Mouse (Mus musculus): ENCODE data around the gene Xpr1.

The Xpr1 gene

DNA sequence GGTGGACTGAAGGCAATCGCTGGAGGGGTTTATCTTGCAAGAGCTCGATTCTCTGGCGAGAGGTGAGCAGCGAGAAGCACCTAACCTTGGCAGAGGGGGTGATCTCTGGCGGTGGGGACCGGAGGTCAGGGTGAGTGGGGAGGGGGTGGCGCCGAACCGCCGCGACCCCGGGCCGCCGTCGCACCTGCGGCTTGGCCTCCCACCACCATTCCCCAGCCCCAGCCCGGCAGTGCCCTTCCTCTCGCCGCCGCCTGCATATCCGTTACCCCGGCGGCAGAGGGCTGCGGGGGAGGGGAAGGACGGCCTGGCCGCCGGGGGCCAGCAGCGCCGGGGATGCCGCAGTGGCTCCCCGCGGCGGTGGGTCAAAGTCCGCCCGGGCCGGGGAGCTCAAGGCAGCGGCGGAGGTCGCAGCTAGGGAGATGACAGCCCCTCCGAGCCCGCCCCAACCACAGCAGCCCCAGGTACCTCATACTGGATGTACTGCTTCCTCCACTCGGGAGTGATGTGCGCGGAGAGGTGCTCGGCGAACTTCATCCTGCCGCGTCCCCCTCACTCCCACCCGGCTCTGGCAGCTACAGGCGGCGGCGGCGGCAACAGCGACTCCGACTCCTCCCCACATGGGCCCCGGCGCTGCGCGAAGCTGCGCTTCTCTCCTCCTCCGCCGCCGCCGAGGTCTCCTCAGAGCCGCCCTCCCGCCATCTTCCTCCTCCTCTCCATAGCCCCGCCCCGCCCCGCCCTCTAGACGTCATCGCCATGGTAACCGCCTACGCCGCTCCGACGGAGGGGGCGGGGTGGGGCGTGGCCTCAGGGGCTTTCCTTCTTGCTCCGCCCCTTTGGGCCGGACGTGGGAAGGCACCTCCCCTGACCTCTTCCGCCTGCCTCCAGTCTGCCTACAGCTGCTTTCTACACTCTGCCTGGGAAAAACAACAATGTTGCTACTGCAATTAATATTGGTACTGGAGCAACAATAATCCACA, at the start of gene Xpr1:
Gene Xpr1 (minus strand): TSS at position 715 of the 977 bp plus-strand sequence.
- DNase-seq, result peak; percentile 97 to 98

- no peak for DNase-seq
These were observed 46.2 kb upstream of the Xpr1 start for GRCm38 (mm10) chr1:155463442-155463841.

- no peak for DNase-seq
These were observed 45.4 kb upstream of the Xpr1 start for GRCm38 (mm10) chr1:155462582-155462981.

DNA sequence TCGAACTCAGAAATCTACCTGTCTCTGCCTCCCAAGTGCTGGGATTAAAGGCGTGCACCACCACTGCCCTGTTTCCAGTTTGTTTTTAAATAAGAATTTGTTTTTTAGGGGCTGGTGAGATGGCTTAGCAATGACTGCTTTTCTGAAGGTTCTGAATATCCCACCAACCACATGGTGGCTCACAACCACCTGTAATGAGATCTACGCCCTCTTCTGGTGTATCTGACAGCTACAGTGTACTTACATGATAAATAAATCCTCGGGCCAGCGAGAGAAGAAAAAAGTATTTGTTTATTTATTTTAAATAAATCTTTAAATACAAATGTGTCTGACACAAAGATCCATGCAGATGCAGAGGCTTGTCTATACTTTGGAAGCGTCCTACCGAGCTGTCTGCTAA, 40.3 kb upstream of the Xpr1 start:
- DNase-seq, result no peak

DNA sequence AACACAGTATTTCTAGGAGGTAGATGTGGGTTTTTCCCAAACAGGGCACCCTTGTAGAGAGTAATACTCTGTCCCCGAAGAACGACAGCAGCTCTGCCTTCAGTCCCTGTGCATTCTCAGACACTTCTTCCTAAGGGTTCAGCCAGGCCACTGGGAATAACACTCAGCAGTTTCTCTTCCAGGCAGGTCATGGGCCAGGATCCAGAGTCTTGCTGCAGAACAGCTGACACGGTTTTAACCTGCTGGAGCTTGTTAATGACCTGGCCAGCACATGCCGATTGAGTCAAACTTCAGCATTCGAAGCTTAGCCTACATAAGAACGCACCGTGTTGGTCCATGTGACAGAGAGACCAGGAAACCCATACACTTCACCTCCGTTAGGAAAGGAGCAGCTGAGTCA, 36.0 kb upstream of the Xpr1 start:
- peak; percentile 21 to 47 for DNase-seq

GRCm38 (mm10) chr1:155448932-155449331, 31.7 kb upstream of the Xpr1 start:
- DNase-seq, result no peak

DNA sequence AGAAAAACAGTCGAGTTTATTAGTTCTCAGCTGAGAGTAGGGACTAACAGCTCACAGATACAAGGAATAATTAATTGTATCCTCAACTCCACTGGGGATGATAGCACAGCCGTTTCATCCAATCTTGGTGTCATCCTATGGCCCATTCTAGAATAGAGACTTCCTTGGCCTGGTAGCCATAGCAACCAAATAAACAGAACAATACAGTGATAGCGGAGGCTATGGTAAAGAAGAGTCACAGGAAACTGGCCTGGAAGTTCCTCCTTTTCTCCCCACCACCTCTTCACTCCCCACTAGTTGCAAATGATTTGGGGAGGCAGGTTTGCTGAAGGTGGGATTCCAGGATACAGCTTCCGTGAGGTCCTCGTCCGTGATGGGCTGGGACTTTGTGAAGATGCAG, 30.1 kb upstream of the Xpr1 start:
- DNase-seq, result no peak

GRCm38 (mm10) chr1:155443115-155443514, 25.9 kb upstream of the Xpr1 start:
- DNase-seq, result no peak

DNA sequence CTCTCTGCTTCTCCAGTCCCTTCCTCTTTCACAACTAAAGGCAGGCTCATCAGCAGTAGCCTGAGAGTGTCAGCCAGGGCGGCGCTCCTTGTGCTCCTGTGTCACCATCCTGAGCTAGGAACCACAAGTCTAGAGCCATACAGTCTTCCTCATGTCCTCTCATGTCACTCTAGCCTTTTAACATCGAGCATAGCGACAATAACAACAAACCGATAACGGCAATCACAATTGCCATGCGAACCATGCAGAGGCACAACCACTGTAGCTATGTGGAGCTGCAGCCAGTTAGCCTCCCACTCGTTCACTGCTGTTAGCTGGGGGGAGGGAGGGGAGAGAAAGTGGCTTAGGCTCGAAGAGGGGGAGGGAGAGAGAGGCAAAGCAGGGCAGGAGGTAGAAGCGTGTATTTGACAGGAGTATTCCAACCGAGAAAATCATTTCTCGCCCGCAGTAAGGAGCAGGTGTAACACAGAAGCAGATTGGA, 25.3 kb upstream of the Xpr1 start:
- DNase-seq, result no peak

- no peak for DNase-seq
These were observed 22.3 kb upstream of the Xpr1 start for GRCm38 (mm10) chr1:155439551-155439950.

DNA sequence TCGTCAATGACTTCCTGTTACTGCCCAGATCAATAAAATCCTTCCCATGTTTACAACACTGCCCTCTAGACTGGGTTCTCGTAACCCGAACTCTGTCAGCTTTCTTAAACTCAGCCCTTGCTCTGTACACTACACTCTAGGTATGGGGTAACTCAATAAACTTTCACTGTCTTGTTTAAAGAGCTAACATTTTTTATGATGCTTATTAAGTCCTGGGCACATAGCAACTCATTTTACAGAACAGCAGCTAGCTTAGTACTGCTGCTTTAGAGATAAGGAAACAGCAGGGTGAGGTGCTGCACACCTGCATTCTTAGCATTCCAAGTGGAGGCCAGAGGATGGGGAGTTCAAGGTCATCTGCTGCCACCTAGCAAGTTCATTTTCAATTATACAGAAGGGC, 21.3 kb upstream of the Xpr1 start:
- DNase-seq, result no peak

DNA sequence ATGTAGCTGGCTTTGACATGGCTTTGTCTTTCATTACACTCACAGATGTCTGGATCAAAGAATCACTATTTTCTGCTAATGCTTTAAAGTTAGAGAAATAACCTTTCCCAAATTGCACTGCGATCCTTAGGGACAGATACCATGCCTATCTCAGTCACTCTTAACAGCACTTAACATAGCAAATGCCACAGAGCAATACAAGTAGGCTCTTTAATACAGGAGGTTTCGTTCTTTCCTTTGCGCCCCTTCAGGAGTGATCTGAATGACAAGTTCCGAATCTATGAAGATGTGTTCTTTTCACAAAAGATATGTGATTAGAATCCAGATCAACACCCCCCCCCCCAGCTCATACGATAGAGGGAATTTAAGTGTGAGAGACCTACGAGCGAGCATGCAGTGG, 12.1 kb upstream of the Xpr1 start:
- no peak for DNase-seq

DNA sequence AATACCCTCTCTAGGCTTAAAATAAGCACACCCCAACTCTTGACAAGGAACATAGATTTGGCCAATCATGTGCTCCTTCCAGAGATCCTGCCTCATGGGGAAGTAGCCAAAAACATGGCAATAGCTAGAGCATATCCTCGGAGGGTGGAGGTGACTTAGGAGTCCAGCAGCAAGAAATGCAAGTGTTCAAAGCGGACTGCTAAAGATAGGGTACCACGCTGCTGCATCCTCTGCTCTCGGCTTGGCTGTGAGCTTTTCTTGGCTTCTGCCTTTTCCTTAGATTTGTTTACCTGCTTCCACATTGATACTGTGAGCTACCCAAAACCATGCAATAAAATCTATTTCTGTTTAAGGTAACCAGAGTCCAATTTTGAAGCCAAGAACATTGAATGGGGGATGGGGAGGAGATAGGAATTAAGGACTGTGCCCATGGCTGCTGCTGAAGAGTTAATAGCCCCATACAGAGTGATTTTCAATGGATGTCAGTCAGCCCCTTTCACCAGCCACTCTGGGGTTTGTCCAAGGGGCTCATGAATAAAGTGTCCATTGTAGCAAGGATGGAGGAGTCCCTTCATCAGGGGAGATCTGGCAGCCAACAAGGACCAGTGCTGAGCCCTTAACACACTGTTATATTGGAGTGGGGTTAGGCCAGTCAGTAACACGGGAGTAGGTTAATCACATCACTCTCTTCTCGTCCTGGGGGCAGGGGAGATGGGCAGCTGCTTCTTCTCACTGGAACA, 10.1 kb upstream of the Xpr1 start:
- DNase-seq, result no peak

DNA sequence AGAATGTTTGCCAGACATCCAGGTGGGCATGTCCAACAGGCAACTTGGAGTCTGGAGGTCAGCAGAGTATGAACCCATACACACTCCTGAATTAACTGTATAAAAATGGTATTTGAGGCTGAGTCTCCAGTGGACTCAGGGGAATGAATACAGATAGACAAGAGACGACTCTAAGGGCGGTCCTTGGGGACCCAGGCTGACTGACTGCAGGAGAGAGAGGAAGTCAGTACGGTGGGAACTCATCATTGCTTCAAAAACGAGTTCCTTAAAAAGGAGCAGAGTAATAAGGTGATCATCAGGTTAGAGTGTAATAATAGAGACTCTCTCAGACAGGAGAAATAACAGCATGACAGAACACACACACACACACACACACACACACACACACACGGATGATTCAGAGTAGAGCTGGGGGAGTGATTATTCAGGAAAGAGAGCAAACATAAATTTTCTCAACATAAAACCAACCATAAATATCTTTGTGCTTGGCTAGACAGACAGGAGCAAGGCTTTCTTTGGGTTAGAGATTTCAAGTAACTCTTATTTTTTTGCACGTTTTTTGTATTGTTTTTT, 8.6 kb upstream of the Xpr1 start:
- DNase-seq, result peak in 1 of 2 experiments; percentile 14

- DNase-seq, result no peak
These were observed 8.1 kb upstream of the Xpr1 start for GRCm38 (mm10) chr1:155425285-155425684.

DNA sequence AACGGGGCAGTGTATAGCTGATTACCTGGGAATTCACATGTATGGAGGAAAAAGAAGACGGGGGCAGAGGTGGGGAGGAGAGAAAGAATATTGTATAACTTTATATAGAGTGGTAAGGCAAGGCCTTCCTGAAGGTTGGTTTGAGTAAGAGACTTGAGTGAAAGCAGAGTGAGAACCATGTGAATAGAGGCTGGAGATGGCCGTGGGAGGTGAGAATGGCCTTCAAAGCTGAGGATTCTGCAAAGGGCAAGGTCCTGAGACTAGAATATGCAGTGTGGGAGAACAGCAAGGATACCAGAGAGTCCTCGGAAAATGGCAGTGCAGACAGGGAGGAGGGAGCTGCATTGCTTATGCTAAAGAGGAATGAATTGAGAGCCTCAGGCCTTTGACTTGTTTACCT, 6.6 kb upstream of the Xpr1 start:
- DNase-seq, result no peak

GRCm38 (mm10) chr1:155422022-155422421, 4.8 kb upstream of the Xpr1 start:
- DNase-seq, result peak; percentile 19 to 53

DNA sequence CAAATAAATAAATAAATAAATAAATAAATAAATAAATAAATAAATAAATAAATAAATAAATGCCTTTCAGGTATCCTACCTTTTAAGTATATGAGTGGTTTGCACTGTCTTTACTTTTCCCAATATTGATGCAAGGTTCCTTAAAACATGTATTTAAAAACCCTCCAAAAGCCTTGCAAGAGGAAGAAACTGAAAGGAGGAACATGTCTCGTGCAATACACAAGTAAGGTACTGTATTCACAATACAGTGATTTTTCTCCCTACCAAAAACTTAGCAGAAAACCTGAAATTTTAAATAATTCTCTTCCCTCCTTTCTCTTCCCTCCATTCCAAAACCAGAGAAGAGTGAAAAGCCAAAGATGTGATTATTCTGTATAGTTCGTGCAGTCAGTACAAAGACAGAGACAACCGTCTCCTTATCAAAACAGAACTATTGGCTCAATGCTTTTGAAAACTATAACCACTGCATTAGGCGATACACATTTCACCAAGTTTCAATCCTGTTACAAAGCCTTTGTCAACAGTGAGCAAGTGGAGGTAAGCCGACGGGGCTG, 991 bp downstream of the Xpr1 start:
- DNase-seq, result no peak

DNA sequence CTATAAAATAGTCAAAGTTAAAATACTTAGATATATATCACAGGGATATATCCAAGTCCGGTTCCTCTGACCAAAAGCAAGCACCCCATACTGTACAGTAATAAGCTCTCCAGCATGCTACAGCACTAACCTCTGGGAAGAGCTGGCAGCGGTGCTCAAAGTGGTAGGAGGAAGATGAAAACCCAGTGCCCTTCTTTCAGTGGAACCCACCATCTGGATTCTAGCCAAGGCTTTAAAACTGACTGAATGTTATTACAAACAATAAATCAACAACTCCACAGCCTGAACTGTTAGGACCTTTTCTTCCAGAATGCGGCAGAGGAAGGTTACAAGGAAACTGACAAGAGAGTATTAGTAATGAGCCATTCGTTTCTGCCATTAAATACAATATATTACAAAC, 1.8 kb downstream of the Xpr1 start:
- no peak for DNase-seq

GRCm38 (mm10) chr1:155412705-155413104, 4.5 kb downstream of the Xpr1 start:
- no peak for DNase-seq

DNA sequence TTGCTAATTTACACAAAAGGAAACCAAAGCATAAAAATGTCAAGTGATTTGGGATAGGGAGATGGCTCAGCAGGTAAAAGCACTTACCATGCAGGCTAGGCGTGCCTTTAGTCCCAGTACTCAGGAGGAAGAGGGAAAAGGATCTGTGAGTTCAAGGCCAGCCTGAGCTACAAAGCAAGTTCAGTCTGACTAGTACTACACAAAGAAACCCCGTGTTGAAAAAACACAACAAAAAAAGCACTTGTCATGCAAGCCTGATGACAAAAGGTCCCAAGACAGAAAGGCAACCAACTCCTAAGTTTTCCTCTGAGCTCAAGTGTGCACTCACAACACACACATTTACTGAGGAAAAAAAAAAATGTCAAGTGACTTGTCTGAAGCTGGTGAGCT, 8.6 kb downstream of the Xpr1 start:
- DNase-seq, result no peak

DNA sequence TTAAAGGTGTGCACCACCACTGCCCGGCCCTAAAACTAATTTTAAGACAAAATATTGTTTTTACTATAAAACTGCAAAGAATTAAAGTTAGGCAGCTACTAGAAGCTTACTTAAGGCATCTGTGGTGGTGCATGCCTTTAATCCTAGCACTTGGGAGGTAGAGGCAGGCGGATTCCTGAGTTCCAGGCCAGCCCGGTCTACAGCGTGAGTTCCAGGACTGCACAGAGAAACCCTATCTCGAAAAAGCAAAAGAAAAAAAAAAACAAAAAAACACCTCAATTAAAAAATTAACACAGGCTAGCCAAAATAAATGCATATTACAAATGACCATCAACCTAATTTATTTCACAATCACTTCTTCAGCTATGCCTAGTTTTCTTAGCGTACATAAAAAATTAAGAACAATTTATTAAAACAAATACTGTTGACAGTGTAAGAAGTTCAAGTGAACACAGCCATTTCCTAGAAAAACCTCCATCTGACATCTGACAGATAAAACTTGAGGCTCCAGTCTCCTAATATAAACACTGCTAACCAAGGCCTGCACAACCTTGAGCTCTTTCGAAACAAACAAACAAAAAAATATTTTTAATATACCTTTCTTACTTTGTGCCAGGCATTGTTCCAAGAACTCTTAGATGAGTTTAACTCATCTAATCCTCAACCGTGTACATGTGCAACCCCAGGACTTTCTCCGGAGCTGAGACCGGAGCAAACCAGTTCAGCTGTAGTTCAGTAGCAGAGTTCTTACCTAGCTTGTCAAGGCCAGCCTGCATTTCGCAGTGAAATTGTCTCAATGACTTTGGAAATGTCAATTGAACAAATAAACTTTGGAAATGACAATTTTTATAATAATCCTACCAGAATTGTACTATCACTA, 9.3 kb downstream of the Xpr1 start:
- DNase-seq, result peak in 1 of 2 experiments; percentile 12

Measured in kidney, postnatal 4 days (tissue).